Mouse (Mus musculus) layer of hippocampus, adult 8-10 months (tissue): ENCODE measurements around the gene Slc35b4. TPM values are rescaled to one million over a fixed set of nuclear protein-coding genes. Genes with fewer than 3 reads are reported as not detected.
A peak's percentile ranks its signal among the peaks of the same experiment; 100 is the strongest.

Experiments used
- DNase-seq, 2 experiments: peaks; one replicate each; pipeline ENCODE4 v3.0.0; 2022; ENCODE audit warnings: low spot score in 2 of 2
- total RNA-seq, 4 experiments: library from RNA; stranded (reverse); gene quantifications; 2 replicates each; pipeline ENCODE4 v1.2.4; 2022

Slc35b4 gene
- total RNA-seq, 4 experiments from 2014 or later: 58.5 to 67.9 (median 66.1) TPM

DNA sequence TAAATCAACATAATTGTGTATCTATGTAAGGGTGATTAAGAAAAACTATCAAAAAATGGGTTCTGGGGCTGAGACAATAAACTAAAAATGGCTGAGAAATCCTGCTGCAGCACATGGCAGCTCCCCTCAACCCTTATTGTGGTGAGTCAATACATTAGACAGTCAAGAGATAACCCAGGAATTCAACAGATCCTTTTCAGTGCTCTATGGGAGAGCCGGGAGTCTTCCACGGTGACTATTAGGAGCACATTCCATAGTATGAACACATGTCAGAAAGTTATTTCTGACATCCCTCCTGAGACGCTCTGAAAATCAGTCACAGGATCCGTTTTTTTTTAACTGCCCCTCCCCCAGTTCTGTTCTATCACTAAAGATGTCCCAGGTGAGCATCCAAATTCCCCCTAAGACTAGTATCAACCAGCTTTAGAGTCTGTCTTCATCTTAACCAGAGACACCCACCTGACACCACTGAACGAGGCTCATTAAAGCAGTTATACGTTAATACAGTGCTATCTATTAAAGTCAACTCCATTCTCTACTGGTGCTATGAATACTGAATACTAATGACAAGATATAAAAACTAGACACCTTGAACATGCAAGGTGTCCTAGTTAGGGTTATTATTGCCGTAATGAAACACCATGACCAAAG, 5.9 kb downstream of the Slc35b4 start:
- no peak for DNase-seq

DNA sequence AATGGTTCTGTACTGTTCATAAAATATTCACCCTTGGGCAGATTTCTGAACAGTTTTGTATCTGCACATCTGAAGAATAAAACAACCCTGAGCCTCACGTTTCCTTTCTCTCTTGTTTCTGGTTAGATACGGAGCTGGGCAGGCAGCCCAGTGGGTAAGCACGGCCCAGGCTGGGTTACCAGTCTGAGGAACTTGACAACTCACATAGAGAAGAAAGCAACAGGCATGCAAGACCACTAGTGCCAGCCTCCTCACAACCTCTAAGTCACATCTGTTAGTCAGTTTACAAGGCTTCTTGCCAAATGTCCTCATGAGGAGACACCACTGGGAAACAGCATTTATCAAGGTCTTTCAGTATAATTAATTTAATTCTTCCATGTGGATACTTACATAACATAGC, 8.1 kb downstream of the Slc35b4 start:
- no peak for DNase-seq

DNA sequence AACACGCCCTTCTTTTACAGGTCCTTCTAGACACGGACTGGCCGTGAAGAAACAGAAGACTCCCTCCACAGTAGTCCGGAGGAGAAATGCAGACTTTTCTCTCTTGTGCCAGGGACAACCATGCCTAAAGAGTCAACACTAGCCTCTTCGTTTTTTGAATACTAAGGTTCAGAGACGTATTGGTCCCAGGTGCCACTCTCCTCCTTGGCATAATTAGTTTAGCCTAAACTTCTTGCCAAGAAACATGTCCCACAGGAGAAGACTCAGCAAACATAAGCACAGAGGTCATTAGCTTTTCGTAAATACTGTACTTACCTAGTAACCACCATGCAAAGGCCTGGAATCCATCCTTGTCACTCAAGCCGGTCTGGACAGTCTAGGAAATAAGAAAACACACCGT, 13.9 kb downstream of the Slc35b4 start:
- DNase-seq: no peak

DNA sequence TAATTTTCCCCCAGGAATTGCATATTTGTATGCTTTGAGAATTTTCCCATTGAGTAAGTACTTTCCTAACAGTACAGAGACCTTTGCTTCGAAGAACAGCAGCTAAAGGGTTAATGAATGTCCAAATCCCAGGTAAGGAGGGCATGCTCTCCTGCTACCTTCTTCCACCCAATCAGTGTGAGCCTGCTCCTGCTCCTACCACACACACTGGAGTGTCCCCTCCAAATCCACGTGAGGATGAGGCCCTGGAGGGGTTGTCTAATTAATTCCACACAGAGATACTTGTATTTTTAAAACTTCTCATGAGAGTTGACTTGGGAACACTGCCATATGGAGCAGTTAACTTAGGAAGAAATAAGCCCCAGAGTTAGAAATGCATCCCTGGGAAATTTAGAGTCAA, 14.3 kb downstream of the Slc35b4 start:
- DNase-seq: no peak

DNA sequence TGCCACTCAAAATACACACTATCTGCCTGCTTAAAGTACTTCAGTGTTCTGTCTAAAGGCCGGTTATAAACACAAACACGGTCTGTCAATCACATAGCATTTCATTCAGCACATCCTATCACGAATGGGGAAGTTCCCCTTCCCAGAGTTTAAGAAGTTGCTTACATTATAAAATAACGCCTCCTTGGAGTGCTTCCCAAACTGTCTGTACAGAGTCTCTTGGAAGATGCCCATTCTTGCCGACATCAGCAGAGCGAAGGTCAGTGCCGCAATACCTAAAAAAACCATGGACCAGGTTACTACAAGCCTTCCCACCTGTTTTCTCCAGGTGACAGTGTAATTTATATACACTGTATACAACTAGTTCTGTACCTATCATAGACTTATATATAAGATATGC, 15.4 kb downstream of the Slc35b4 start:
- no peak for DNase-seq

DNA sequence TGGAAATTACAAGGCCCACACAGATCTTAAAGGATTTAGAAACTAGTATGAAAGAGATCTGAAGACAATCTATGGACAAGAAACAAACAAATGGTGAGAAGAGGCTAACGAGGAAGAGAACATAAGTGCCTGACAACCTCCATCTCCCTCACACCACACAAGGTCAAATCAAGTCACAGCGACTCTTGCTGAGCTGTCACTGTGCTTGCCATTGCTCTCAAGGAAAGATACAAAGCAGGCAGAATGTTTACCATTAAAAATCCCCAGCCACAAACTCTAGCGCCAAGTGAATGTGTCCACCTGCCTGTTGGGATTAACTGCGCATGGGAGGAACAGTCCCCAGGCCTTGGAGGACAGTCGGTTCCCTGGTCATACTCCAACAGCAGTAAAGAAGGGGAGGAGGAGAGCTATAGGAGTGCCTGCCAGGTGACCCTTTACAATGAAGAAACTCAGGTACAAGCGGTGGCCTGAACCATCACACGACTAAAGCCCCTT, 16.0 kb downstream of the Slc35b4 start:
- DNase-seq: no peak

- DNase-seq: no peak
Observed at GRCm38 (mm10) chr6:34159998-34160815, 16.7 kb downstream of the Slc35b4 start.

DNA sequence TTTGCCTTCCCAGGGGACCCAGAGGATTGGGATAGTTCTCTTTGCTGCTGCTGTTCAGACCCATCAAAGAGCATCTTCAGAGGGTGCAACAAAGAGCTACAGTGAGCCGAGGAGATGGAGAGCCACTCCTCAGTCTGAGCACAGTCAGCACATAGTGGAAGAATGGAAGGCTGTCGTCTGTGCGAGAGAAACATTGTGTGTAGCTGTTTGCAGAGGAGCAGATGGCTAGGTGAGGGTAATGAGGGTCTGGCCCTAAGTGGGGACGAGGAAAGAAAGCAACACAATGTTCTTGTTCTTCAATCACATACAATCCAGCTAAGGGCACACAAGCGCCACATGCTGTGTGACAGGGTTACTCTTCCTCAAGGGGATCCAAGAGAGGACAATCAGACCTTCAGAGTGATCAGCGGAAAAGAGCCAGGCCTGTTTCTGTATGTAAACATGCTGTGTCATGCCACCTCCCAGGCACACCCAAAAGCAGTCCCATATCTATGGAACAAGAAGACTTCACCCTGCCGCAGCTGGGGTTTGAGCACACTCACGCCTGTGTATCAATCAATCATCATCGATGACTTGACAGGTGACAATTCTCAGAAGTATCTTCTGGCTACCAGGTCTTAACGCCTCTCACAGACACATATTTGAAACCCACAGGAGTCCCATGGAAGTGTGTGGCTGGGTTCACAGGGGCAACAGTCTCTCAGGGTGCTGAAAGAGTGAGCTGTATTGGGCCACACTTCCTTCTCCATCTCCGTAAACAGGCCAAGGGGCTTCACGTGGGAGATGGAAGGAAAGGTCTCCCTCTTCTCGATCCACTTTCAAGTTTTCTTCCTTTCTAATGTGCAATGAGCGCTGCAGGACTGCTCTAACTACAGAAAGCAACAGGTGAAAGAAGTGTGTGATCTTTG, 19.8 kb downstream of the Slc35b4 start:
- DNase-seq: no peak

- no peak for DNase-seq
Observed at GRCm38 (mm10) chr6:34156057-34156456, 20.9 kb downstream of the Slc35b4 start.

GRCm38 (mm10) chr6:34155137-34155804, 21.6 kb downstream of the Slc35b4 start:
- DNase-seq: no peak

- peak in 1 of 2 experiments; percentile 22 for DNase-seq
Observed at GRCm38 (mm10) chr6:34154202-34154601, 22.7 kb downstream of the Slc35b4 start.

GRCm38 (mm10) chr6:34153069-34154052, 23.6 kb downstream of the Slc35b4 start:
- DNase-seq: no peak

DNA sequence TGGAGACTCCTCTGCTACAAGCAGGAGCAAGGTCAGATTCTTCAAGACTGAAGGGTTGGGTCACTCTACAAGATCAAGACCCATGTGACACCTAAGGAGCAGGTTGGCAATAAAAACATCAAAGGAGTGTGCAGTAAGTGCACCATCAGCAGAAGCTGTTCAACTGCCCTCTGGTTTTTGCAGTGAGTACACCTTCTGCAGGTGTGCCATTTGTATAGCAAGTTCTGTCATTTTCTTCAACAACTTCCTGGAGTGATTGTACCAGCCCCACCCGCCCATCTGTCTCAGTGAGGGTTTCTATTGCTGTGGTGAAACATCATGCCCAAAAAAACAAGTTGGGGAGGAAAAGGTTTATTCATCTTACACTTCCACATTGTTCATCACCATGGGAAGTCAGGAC, 27.1 kb downstream of the Slc35b4 start:
- DNase-seq: no peak

GRCm38 (mm10) chr6:34149066-34149465, 27.8 kb downstream of the Slc35b4 start:
- DNase-seq: no peak

DNA sequence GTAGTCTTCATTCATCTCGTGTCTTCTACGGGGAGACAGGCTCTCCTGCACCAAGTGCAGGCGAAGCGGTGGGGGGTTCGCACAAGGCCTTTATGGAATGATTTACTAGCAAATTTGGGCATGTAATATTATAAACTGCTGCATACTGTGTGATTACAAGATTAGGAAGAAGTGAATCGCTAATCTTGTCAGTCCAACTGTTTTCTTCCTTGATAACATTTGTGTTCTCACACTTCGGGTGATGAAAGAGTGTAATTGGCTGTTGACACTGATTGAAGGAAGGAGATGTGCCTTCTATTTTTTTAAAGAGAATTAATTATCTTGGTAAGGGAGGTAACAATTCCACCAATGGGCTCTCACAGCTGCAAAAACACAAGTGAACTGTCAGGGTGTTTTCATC, 28.3 kb downstream of the Slc35b4 start:
- no peak for DNase-seq

GRCm38 (mm10) chr6:34148021-34148420, 28.9 kb downstream of the Slc35b4 start:
- DNase-seq: no peak

DNA sequence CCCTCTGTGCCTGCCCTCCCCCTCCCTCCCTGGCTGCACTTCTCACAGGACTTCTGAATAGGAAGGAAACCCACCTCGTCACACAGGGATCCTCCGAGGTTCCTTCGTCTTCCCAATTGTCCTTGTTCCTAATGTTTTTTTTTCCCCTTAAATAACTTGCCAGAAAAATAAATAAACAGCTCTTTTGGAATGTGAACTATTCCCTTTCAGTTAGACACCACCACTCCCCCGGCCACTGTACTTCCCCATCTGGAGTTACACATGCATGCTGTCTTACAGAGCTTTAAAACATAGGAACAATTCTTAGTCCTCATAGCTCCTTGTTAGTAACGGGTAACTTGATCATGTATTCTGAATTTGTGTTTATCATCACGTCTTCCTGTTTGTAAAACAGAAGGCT, 30.9 kb downstream of the Slc35b4 start:
- DNase-seq: no peak

- DNase-seq: no peak
Observed at GRCm38 (mm10) chr6:34142931-34143330, 34.0 kb downstream of the Slc35b4 start.

DNA sequence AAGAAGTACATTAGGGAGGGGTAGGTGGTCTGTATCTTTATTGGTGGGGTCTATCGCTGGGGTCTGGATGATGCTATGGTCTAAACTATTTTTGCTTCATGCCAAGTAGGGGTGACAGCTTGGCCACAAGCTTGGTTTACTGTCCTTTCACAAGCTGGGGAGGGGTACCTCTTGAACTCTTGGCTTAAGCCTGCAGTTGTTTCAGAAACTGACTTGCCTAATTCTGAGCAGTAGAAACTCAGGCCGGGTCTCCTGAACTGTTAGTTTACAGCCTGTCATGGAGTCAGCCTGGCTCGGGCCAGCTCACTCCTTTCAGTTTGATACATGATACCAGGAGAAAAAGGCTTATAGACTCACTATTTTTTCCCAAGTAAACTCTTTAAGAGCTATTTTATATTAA, 38.5 kb downstream of the Slc35b4 start:
- DNase-seq: no peak

GRCm38 (mm10) chr6:34132391-34132790, 44.5 kb downstream of the Slc35b4 start:
- DNase-seq: no peak
